Mouse (Mus musculus): ENCODE results near the gene Chtop. TPM values are rescaled to one million over a fixed set of nuclear protein-coding genes. Genes with fewer than 3 reads are reported as not detected.

The Chtop gene
- polyA plus RNA-seq (2015; fragmentation: Nextera tagmentation; extraction: Ambion mirVana) = 148 and 149 TPM in 2 replicates

DNA sequence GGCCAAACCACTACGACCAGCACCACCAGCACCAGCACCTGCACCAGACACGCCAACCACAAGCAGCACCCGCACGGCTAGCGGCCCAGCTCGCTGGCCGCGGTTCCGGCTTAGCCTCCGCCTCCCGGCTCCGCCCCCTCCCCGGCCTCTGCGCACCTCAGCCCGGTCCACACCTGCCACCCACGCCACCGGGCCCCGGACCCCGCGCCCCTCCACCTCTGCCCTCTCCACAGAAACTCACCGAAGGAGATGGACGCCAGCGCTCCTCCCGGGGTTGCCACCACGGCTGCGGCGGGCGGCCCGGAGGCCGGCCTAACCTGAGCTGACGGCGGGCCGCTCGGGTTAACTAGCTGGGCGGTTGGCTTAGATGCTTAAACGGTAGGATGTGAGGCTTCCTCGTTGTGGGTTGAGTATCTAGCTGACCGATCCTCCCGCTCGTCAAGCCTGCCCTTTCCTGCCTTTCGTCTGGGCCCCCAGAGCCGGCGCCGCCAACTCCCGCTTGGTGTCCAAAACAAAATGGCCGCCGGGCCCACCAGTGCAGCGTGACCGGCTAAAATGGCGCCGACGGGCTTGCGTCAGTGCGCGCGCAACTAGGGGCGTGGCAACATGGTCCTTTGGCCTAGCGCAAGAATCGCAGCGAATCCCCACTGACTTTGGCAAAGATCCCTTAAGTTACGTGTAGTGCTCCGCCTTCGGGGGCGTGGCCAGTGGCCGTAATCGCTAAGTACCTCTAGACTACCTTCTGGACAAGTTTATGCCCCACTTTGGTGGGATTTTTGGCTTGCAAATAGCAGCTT is at the start of gene Chtop:
TSS of gene Chtop (minus strand) at position 549 of the 797 bp plus-strand sequence.

DNA sequence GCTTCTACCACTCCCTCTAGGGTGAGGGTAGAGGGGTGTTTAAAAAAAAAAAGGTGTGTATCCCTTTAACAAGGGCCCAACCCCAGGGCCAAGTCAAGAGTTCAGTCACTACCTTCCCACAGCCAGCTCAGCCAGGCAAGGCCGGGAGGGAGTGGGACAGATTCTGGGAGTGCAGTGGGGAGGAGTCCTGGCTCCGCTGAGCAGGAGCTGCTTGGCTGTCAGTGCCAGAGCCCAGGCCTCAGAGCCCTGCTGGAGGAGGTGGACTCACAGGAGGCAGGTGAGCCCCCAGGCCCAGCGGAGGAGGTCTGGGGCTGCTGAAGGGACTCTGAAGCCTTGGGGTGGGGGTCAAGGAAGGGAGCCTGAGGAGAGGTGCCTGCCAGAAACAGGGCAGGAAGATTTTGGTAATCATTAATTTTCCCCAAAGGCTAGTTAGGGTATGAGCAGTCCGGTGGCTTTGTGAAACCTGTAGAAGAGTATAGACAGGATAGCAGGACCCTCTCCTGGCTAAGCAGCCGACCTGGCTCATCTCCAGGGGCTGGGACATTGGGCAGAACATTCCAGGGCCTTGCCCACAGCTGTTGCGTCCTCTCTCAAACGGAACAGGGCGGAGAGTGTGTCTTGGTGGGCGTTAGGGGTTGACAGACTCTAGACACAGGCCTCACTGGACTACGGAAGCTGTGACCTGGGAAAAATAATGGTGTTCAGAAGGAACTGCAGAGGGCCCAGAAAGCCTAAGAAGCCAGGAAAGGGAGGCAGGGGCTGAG is 28.0 kb upstream of the Chtop start, which contains the start of gene S100a16:
TSS of gene S100a16 (plus strand) at position 114 of the 764 bp plus-strand sequence.

DNA sequence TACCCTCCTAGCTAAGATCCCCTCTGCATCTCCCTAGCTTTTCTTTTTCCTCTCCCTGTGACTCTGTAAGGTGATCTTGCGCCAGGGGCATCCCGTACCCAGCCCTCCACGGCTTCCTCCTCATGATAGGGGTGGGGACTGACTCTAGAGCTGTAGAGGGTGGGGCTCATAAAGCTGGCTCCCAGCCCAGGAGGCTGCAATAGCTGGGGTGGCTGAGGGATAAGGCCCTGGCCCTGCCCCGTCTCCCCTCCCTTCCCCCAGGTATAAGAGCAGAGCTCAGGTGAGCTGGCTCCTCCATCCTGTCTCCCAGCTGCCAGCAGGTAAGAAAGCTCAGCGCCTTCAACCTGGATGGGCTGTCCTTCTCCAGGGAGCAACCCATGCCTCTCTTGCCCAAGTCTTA is 17.3 kb upstream of the Chtop start, which contains the start of gene S100a14:
TSS of gene S100a14 (plus strand) at position 277 of the 400 bp plus-strand sequence.

DNA sequence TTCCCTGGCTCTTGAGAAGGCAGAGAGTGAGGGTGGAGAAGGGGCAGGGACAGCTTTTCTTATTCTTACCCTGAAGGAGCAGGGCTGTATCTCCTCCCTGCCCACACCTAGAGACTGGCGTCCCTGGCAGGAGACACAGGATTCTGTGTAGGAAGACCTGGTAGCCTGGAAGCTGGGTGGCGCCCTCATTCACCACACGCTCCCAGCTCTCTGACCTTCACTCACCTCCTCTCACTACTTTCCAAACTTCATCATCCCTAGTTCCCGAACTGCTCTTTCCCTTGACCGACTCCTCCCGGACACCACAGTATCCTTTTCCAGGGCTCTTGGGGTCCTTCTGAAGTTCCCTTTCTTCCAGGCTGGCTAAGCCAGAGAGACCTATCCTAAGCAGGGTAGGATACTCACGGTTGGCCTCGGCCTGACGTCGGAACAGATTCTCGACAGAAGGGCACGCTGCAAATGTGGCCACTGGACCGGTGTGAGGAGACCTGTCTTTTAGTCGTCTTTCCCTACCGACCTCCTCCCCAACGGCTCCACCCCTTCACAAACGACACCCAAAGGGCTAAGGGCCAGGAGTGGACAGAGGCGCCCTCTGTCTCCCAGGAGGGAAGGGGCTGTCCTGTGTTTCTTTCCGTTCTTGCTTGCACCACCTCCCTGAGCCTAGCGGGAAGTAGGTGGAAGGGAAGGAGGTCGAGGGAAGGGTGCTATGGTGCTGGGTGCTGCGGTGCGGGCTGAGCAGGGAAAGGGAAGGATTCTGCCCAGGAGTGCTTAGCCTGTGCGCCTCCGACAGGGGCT is 4.7 kb upstream of the Chtop start, which contains the start of the genes S100a1 and S100a13:
TSS of gene S100a1 (minus strand) at position 597 of the 795 bp plus-strand sequence.
TSS of gene S100a13 (plus strand) at position 640 of the 795 bp plus-strand sequence.

DNA sequence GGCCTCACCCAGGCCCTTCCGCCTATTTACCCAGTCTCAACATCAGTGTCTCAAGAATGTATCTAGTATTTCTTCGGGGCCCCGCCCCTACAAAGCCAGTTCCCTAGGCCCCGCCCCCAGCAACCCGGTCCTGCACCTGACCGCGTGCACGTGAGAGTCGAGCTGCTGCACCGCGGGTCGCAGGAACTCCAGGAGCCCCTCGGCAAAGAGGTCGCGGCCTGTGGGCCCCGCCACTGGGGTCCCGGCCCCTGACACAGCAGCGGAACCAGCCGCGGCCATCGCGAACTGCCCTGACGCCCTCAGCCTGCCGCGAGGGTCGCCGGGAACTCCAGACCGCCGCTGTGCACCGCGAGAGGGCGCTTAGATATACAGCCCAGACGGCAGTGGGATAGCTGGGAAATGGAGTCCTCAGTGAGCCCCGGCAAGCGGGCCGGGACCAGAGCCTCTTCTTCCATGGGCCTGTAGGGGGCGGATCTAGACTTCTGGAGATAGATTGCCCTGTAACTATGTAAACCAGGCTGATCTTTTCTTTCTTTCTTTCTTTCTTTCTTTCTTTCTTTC is 18.5 kb downstream of the Chtop start, which contains the start of gene Snapin:
TSS of gene Snapin (minus strand) at position 338 of the 561 bp plus-strand sequence.

DNA sequence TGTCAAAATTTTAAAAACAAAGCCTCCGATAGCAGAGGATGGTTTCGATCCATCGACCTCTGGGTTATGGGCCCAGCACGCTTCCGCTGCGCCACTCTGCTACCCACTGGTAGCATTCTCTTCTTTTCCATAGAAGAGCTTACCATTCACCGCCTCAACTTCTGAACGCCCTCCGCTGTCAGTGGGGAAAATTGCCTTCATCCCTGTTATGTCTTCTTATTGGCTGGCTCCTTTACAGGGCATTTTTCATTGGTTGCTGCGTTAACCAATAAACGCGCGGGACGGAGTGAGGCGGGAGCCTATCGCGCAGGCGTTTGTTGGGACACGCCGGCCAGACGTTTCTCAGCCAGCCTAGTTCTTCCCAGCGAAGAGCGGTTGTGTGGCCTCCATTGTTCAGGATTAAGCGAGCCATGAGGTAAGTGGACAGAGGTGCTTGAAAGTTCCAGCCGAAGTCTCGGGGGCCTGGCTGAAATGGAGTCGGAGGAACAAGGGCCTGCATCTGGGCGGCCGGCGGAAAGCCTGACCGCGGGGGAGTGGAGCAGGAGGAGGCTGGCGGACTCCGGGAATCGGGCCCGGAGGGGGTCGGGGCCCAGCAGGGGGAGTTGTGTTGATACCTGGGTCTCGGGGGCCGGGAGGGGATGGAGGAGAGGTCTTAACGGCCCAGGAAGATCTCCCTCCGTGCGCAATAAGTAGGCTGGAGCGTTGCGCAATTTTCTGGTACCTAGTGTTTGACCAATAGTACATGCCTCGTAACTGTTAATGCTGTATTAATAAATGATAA is 33.3 kb downstream of the Chtop start, which contains the start of gene Ilf2:
TSS of gene Ilf2 (plus strand) at position 296 of the 781 bp plus-strand sequence.

DNA sequence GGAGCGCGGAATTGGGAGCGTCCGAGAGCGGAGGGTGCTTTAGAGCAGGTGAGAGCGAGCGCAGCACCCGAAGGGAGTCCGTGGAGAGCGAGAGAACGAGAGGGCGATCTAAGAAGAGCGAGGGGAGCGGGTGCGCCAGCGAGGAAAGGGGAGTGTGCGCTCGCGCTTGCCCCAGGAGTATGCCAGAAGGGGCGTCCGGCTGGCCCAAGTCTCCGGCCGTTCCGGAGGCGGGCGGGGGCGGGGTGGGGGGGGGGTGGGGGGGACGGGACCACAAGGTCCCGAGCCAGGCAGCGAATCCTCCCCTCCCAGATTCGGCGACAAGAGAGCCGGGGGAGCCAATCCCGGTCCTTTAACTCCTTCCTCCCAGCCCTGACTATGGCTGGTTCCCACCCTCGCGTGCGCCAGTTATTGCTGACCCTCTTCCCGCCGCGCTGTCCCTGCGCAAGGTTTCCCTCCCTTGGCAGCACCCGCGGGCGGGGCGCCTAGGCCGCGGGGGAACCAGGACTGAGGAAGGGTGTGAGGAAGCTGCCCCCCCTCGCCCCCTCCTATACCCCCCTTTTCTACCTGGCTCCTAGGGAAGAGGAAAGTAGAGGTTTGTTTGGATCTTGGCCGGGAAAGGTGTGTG is 43.5 kb downstream of the Chtop start, which contains the start of gene Npr1:
TSS of gene Npr1 (minus strand) at position 181 of the 625 bp plus-strand sequence.

Other genes with a start within 250 kb of the Chtop start
- 6.4 and 7.7 TPM in 2 replicates for gene Dennd4b, start 244.3 kb downstream of the Chtop start, polyA plus RNA-seq (2015; fragmentation: Nextera tagmentation; extraction: Ambion mirVana)
- gene Gatad2b, start 216.3 kb downstream of the Chtop start, polyA plus RNA-seq (2015; fragmentation: Nextera tagmentation; extraction: Ambion mirVana) = 11.2 and 14.6 TPM in 2 replicates
- gene Slc27a3, start 119.6 kb downstream of the Chtop start, polyA plus RNA-seq (2015; fragmentation: Nextera tagmentation; extraction: Ambion mirVana) = 32.3 and 32.4 TPM in 2 replicates
- gene Ints3, start 75.9 kb downstream of the Chtop start, polyA plus RNA-seq (2015; fragmentation: Nextera tagmentation; extraction: Ambion mirVana) = 19.9 and 23.1 TPM in 2 replicates
- 2.8 and 3.6 TPM in 2 replicates for gene Npr1, start 43.6 kb downstream of the Chtop start, polyA plus RNA-seq (2015; fragmentation: Nextera tagmentation; extraction: Ambion mirVana)
- gene Ilf2, start 33.4 kb downstream of the Chtop start, polyA plus RNA-seq (2015; fragmentation: Nextera tagmentation; extraction: Ambion mirVana) = 150 and 158 TPM in 2 replicates
- gene Snapin, start 18.5 kb downstream of the Chtop start, polyA plus RNA-seq (2015; fragmentation: Nextera tagmentation; extraction: Ambion mirVana) = 107 and 109 TPM in 2 replicates
- 121 and 135 TPM in 2 replicates for gene S100a1, start 4.9 kb upstream of the Chtop start, polyA plus RNA-seq (2015; fragmentation: Nextera tagmentation; extraction: Ambion mirVana)
- gene S100a13, start 4.9 kb upstream of the Chtop start, polyA plus RNA-seq (2015; fragmentation: Nextera tagmentation; extraction: Ambion mirVana) = 50.6 and 58.5 TPM in 2 replicates
- not detected in 2 replicates for gene S100a14, start 17.4 kb upstream of the Chtop start, polyA plus RNA-seq (2015; fragmentation: Nextera tagmentation; extraction: Ambion mirVana)
- gene S100a16, start 27.8 kb upstream of the Chtop start, polyA plus RNA-seq (2015; fragmentation: Nextera tagmentation; extraction: Ambion mirVana) = 145 and 153 TPM in 2 replicates
- 5.1 TPM in 2 replicates for gene S100a3, start 51.1 kb upstream of the Chtop start, polyA plus RNA-seq (2015; fragmentation: Nextera tagmentation; extraction: Ambion mirVana)
- gene S100a2, start 80.7 kb upstream of the Chtop start, polyA plus RNA-seq (2015; fragmentation: Nextera tagmentation; extraction: Ambion mirVana) = not detected in 2 replicates
- gene Gm42674, start 92.4 kb upstream of the Chtop start, polyA plus RNA-seq (2015; fragmentation: Nextera tagmentation; extraction: Ambion mirVana) = not detected in 2 replicates
- gene S100a4, start 94.3 kb upstream of the Chtop start, polyA plus RNA-seq (2015; fragmentation: Nextera tagmentation; extraction: Ambion mirVana) = 6.7 and 10.3 TPM in 2 replicates
- gene S100a5, start 99.0 kb upstream of the Chtop start, polyA plus RNA-seq (2015; fragmentation: Nextera tagmentation; extraction: Ambion mirVana) = not detected in 2 replicates
- gene S100a6, start 103.4 kb upstream of the Chtop start, polyA plus RNA-seq (2015; fragmentation: Nextera tagmentation; extraction: Ambion mirVana) = 129 and 201 TPM in 2 replicates
- not detected in 2 replicates for gene S100a7a, start 144.5 kb upstream of the Chtop start, polyA plus RNA-seq (2015; fragmentation: Nextera tagmentation; extraction: Ambion mirVana)
- gene S100a8, start 159.5 kb upstream of the Chtop start, polyA plus RNA-seq (2015; fragmentation: Nextera tagmentation; extraction: Ambion mirVana) = 11.8 and 22.1 TPM in 2 replicates
- 7.1 and 12.3 TPM in 2 replicates for gene S100a9, start 186.2 kb upstream of the Chtop start, polyA plus RNA-seq (2015; fragmentation: Nextera tagmentation; extraction: Ambion mirVana)
- gene Pglyrp4, start 217.4 kb upstream of the Chtop start, polyA plus RNA-seq (2015; fragmentation: Nextera tagmentation; extraction: Ambion mirVana) = not detected in 2 replicates